Mouse (Mus musculus) embryonic facial prominence, embryonic 13.5 days (tissue): ENCODE data around the gene Ttc9. TPM values are rescaled to one million over a fixed set of nuclear protein-coding genes. Genes with fewer than 3 reads are reported as not detected.

Experiments
- ATAC-seq: fragments of 200-750 bp; cut with Nextera tagmentation; 2 replicates; pipeline ENCODE4 v1.8.0; 2017; ENCODE audit warnings: low read depth; ENCODE audit not compliant: insufficient number of reproducible peaks, insufficient read depth, low FRiP score, low TSS enrichment
- H3K27ac ChIP-seq: fragments of 300-500 bp; sonication (generic); 2 replicates; pipeline ENCODE4 v1.5.1; 2015; ENCODE audit warnings: moderate library complexity, mild to moderate bottlenecking, inconsistent platforms
- H3K27me3 ChIP-seq: fragments of 300-500 bp; sonication (generic); 2 replicates; pipeline ENCODE4 v1.6.1; 2015; ENCODE audit warnings: mild to moderate bottlenecking, inconsistent platforms
- H3K36me3 ChIP-seq: fragments of 300-500 bp; sonication (generic); 2 replicates; pipeline ENCODE4 v1.6.1; 2015; ENCODE audit warnings: mild to moderate bottlenecking, inconsistent platforms
- H3K4me1 ChIP-seq: fragments of 300-500 bp; sonication (generic); 2 replicates; pipeline ENCODE4 v1.6.1; 2015; ENCODE audit warnings: inconsistent platforms
- H3K4me2 ChIP-seq: fragments of 300-500 bp; sonication (generic); 2 replicates; pipeline ENCODE4 v1.6.1; 2015; ENCODE audit warnings: moderate library complexity, mild to moderate bottlenecking, inconsistent platforms
- H3K4me3 ChIP-seq: fragments of 300-500 bp; sonication (generic); 2 replicates; pipeline ENCODE4 v1.5.1; 2015; ENCODE audit warnings: mild to moderate bottlenecking, inconsistent platforms
- H3K9ac ChIP-seq: fragments of 300-500 bp; sonication (generic); 2 replicates; pipeline ENCODE4 v1.6.1; 2015; ENCODE audit warnings: mild to moderate bottlenecking, inconsistent platforms
- H3K9me3 ChIP-seq: fragments of 300-500 bp; sonication (generic); 2 replicates; pipeline ENCODE4 v1.6.1; 2016; ENCODE audit warnings: inconsistent platforms
- WGBS: fragments of 180-500 bp; shearing (Covaris S2); methylation state at CpG from one replicate; pipeline ENCODE4 v1.1.7; 2015; ENCODE audit warnings: mixed read lengths; 5-methylcytosine and 5-hydroxymethylcytosine counted together
- polyA plus RNA-seq: library from polyadenylated mRNA; unstranded; fragments of >200 nt; fragmentation: Nextera tagmentation; extraction: Ambion mirVana; gene quantifications from 2 replicates; pipeline ENCODE4 v1.2.1, GENCODE M21; 2015

Ttc9 gene
- polyA plus RNA-seq, 1 experiment from 2014 or later = 2.2 TPM

- Histone ChIP-seq H3K9me3 (no peaks in the 10 kb centered on the region), H3K9ac (no peak overlapping the region), H3K4me2 (no peak overlapping the region), H3K27ac (no peak overlapping the region), H3K36me3 (no peaks in the 10 kb centered on the region), H3K4me1 (no peaks in the 10 kb centered on the region), H3K27me3 (no peaks in the 10 kb centered on the region), H3K4me3 (no peak overlapping the region)
- no peak for ATAC-seq
- WGBS = 88% methylated on average over 15 of the region's 15 CpGs
Observed at GRCm38 (mm10) chr12:81690111-81690510, 59.1 kb downstream of the Ttc9 start.

- Histone ChIP-seq H3K4me2 (no peak overlapping the region), H3K4me1 (no peaks in the 10 kb centered on the region), H3K36me3 (no peaks in the 10 kb centered on the region), H3K9me3 (no peaks in the 10 kb centered on the region), H3K9ac (no peak overlapping the region), H3K4me3 (no peak overlapping the region), H3K27me3 (no peaks in the 10 kb centered on the region), H3K27ac (no peak overlapping the region)
- 79% methylated on average over 7 of the region's 7 CpGs for WGBS
- no peak for ATAC-seq
Observed at GRCm38 (mm10) chr12:81690751-81691150, 59.7 kb downstream of the Ttc9 start.

GRCm38 (mm10) chr12:81691177-81691730 lies 60.2 kb downstream of the Ttc9 start:
- Histone ChIP-seq H3K4me3 (no peak overlapping the region), H3K27ac (no peak overlapping the region), H3K4me1 (no peaks in the 10 kb centered on the region), H3K9ac (no peak overlapping the region), H3K4me2 (no peak overlapping the region), H3K36me3 (no peaks in the 10 kb centered on the region), H3K27me3 (no peaks in the 10 kb centered on the region), H3K9me3 (no peaks in the 10 kb centered on the region)
- no peak for ATAC-seq
- 33% methylated on average over 8 of the region's 8 CpGs for WGBS

- H3K9ac ChIP-seq = no peak overlapping the region
- H3K4me3 ChIP-seq = no peak overlapping the region
- no peak for ATAC-seq
- H3K36me3 ChIP-seq = no peaks in the 10 kb centered on the region
- H3K4me1 ChIP-seq = no peaks in the 10 kb centered on the region
- H3K4me2 ChIP-seq = no peak overlapping the region
- H3K27ac ChIP-seq = no peak overlapping the region
- WGBS = 31% methylated on average over 4 of the region's 4 CpGs
- H3K27me3 ChIP-seq = no peaks in the 10 kb centered on the region
- no peaks in the 10 kb centered on the region for H3K9me3 ChIP-seq
Observed at GRCm38 (mm10) chr12:81698011-81698410, 67.0 kb downstream of the Ttc9 start.

GRCm38 (mm10) chr12:81702903-81703302 lies 71.9 kb downstream of the Ttc9 start:
- Histone ChIP-seq H3K9me3 (no peaks in the 10 kb centered on the region), H3K27me3 (no peaks in the 10 kb centered on the region), H3K4me1 (no peaks in the 10 kb centered on the region), H3K4me2 (no peak overlapping the region), H3K36me3 (no peaks in the 10 kb centered on the region), H3K9ac (no peak overlapping the region), H3K4me3 (no peak overlapping the region), H3K27ac (no peak overlapping the region)
- no peak for ATAC-seq
- WGBS = 0% methylated on average over 1 of the region's 1 CpGs

GRCm38 (mm10) chr12:81712618-81713017 lies 81.6 kb downstream of the Ttc9 start:
- H3K4me3 ChIP-seq = no peak overlapping the region
- H3K4me2 ChIP-seq = no peak overlapping the region
- ATAC-seq = no peak
- no peaks in the 10 kb centered on the region for H3K27me3 ChIP-seq
- 76% methylated on average over 4 of the region's 4 CpGs for WGBS
- H3K9ac ChIP-seq = no peak overlapping the region
- H3K27ac ChIP-seq = no peak overlapping the region
- no peaks in the 10 kb centered on the region for H3K9me3 ChIP-seq
- H3K4me1 ChIP-seq = no peaks in the 10 kb centered on the region
- no peaks in the 10 kb centered on the region for H3K36me3 ChIP-seq

Other genes starting within 250 kb of the Ttc9 start
- gene Adam4, start 209.3 kb upstream of the Ttc9 start, polyA plus RNA-seq = 0.84 and 0.89 TPM in 2 replicates
- gene Cox16, start 146.1 kb upstream of the Ttc9 start, polyA plus RNA-seq = 130 and 145 TPM in 2 replicates
- gene Gm20498, start 98.3 kb upstream of the Ttc9 start, polyA plus RNA-seq = 22.7 and 23.0 TPM in 2 replicates
- gene Synj2bp, start 98.3 kb upstream of the Ttc9 start, polyA plus RNA-seq = 39.8 and 48.6 TPM in 2 replicates
- 0.46 and 0.95 TPM in 2 replicates for gene Adam21, start 62.8 kb upstream of the Ttc9 start, polyA plus RNA-seq
- gene Med6, start 36.2 kb upstream of the Ttc9 start, polyA plus RNA-seq = 83.9 and 86.7 TPM in 2 replicates
- 1.3 TPM in 2 replicates for gene Map3k9, start 149.9 kb downstream of the Ttc9 start, polyA plus RNA-seq
- gene Pcnx, start 228.8 kb downstream of the Ttc9 start, polyA plus RNA-seq = 18.3 and 21.1 TPM in 2 replicates